Mouse (Mus musculus): Measurements from ENCODE around the gene Sirt2. TPM values are rescaled to one million over a fixed set of nuclear protein-coding genes. Genes with fewer than 3 reads are reported as not detected.
A peak's percentile ranks its signal among the peaks of the same experiment; 100 is the strongest.

The Sirt2 gene
- polyA plus RNA-seq (2015; fragmentation: Nextera tagmentation; extraction: Ambion mirVana) = 112 and 125 TPM in 2 replicates

DNA sequence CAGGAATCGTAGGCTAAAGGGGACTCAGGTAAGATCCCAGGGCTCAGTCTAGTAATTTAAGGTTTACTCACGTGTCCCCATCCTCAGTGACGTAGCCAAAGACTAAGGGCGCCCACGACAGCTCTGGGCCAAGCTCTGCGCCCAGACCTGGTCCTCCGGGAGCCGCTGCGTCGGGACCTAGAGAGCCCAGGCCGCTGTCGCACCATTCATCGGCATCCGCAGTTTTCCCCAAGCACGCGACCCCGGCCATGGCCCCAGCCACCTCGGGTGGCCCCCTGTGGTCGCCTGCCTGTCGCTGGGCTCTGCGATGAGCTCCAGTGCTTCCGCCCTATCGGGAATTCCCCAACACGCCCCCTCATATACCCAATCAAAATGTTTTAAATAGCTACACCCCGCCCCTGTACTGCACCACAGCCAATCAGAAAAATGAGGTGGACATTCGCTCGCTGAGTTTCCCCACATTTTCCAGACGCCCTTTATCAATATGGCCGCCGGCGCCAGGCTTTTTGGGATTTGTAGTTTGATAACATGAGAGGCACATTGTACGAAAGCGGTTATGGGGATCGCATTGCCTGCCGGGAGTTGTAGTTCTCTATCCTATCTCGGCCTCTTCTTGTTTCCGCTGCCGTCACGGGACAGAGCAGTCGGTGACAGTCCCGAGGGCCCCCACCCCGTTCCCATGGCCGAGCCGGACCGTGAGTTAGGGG lies at the start of gene Sirt2:
Gene Sirt2 (plus strand): TSS at position 563 of the 707 bp plus-strand sequence.
- Histone ChIP-seq H3K4me2 (peak within 1 kb of the TSS; percentile 68), H3K4me3 (peak within 1 kb of the TSS; percentile 58), H3K27ac (replicated peaks) (peak within 1 kb of the TSS; percentile 30), H3K9me3 (no peaks in the 10 kb centered on the region), H3K27me3 (no peaks in the 10 kb centered on the region), H3K9ac (peak within 1 kb of the TSS; percentile 64), H3K4me1 (replicated peaks) (peaks cover 30% of the 10 kb centered on the region), H3K36me3 (peaks cover 7% of the 10 kb centered on the region; the same call in 1 of the 2 replicates)
- WGBS = under 1% methylated on average over 45 of the region's 45 CpGs
- ATAC-seq (ENCODE audit: low FRiP score, low read depth) = peak; percentile 99

- Histone ChIP-seq H3K9ac (no peak overlapping the region), H3K4me1 (replicated peaks) (peaks cover 9% of the 10 kb centered on the region), H3K27me3 (no peaks in the 10 kb centered on the region), H3K36me3 (no peaks in the 10 kb centered on the region), H3K4me3 (no peak overlapping the region), H3K4me2 (no peak overlapping the region), H3K9me3 (no peaks in the 10 kb centered on the region), H3K27ac (replicated peaks) (no peak overlapping the region)
- ATAC-seq (ENCODE audit: low FRiP score, low read depth) = no peak
- 88% methylated on average over 10 of the region's 10 CpGs for WGBS
Observed at GRCm38 (mm10) chr7:28717726-28718125, 48.8 kb upstream of the Sirt2 start.

DNA sequence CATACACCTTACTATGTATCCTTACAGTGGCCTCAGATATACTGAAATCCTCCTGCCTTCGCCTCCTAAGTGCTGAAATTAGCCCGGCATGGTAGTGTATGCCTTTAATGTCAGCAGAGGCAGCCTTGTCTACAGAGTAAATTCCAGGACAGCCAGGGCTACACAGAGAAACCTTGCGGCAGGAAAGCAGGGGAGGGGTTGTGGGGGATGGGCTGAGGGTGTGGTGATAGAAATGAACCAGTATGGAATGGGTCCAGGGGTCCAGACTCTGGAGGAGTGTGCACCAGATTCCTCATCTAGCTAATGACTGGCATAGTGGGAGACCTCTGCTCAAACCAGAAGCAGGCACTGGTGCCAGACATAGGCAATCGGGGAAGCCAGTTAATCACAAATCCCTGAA lies 47.4 kb upstream of the Sirt2 start:
- H3K4me3 ChIP-seq = no peak overlapping the region
- H3K4me1 ChIP-seq (replicated peaks) = peaks cover 9% of the 10 kb centered on the region
- 65% methylated on average over 4 of the region's 4 CpGs for WGBS
- no peak for ATAC-seq (ENCODE audit: low FRiP score, low read depth)
- H3K27ac ChIP-seq (replicated peaks) = no peak overlapping the region
- no peaks in the 10 kb centered on the region for H3K36me3 ChIP-seq
- H3K9me3 ChIP-seq = no peaks in the 10 kb centered on the region
- no peaks in the 10 kb centered on the region for H3K27me3 ChIP-seq
- H3K4me2 ChIP-seq = no peak overlapping the region
- no peak overlapping the region for H3K9ac ChIP-seq

DNA sequence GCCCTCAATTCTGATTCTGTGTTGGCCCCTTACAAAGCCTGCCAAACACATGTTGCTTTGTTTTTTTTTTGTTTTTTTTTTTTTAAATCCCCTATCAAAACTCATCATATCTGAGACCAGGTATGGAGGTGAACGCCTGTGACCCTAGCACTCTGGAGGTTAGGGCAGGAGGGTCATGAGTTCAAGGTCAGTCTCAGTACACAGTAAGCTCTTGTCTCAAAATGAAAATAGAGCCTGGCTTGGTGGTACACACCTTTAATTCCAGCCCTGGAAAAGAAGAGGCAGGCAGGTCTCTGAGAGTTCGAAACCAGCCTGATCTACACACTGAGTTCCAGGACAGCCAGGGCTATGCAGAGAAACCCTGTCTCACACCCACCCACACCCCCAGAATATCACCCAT lies 46.9 kb upstream of the Sirt2 start:
- no peak for ATAC-seq (ENCODE audit: low FRiP score, low read depth)
- Histone ChIP-seq H3K4me3 (no peak overlapping the region), H3K4me1 (replicated peaks) (peaks cover 9% of the 10 kb centered on the region), H3K4me2 (no peak overlapping the region), H3K9me3 (no peaks in the 10 kb centered on the region), H3K27ac (replicated peaks) (no peak overlapping the region), H3K27me3 (no peaks in the 10 kb centered on the region), H3K36me3 (no peaks in the 10 kb centered on the region), H3K9ac (no peak overlapping the region)
- 93% methylated on average over 2 of the region's 2 CpGs for WGBS

- WGBS = 66% methylated on average over 3 of the region's 3 CpGs
- peaks cover 9% of the 10 kb centered on the region for H3K4me1 ChIP-seq (replicated peaks)
Observed at GRCm38 (mm10) chr7:28720753-28721537, 45.6 kb upstream of the Sirt2 start.

DNA sequence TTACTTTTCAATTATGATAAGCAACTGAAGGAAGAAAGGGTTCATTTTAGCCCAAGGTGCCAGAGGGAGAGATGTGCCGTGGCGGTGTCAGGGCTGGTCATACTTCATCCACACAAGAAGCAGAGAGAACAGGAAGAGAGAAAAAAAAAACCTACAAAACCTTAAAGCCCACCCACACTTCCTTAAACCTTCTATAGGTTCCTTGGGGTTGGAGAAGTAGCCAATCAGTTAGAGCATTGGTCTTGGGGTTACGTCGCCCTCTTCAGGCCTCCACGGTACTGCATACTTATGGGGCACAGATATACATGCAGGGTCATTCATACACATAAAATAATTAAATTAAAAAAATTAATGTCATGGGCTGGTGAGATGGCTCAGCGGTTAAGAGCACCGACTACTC lies 44.5 kb upstream of the Sirt2 start:
- Histone ChIP-seq H3K4me3 (no peak overlapping the region), H3K36me3 (no peaks in the 10 kb centered on the region), H3K27me3 (no peaks in the 10 kb centered on the region), H3K27ac (replicated peaks) (no peak overlapping the region), H3K9ac (no peak overlapping the region), H3K9me3 (no peaks in the 10 kb centered on the region), H3K4me2 (no peak overlapping the region), H3K4me1 (replicated peaks) (no peaks in the 10 kb centered on the region)
- no peak for ATAC-seq (ENCODE audit: low FRiP score, low read depth)
- 96% methylated on average over 7 of the region's 7 CpGs for WGBS

More at GRCm38 (mm10) chr7:28720753-28721537, 45.6 kb upstream of the Sirt2 start:
- H3K27me3 ChIP-seq = no peaks in the 10 kb centered on the region
- no peaks in the 10 kb centered on the region for H3K9me3 ChIP-seq
- no peak overlapping the region for H3K4me3 ChIP-seq
- H3K9ac ChIP-seq = no peak overlapping the region
- no peaks in the 10 kb centered on the region for H3K36me3 ChIP-seq
- no peak overlapping the region for H3K27ac ChIP-seq (replicated peaks)
- H3K4me2 ChIP-seq = no peak overlapping the region
- ATAC-seq (ENCODE audit: low FRiP score, low read depth) = no peak

DNA sequence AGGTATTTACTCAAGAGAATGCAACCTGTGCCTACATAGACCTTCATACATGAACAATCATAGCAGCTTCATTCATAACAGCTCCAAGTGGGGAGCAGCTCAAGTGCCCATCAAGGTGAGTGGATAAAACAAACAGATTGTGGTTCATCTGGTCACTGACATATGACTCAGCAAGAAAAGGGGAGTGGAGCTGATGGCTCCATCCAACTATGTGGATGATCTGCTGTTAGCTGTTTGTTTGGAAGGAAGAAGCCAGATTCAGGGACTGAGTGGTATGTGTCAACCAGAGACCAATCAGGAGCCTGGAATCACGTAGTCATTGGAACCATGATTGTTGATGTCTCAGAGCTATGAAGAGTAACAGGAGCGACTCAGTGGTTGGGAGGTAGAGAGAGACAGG lies 41.9 kb upstream of the Sirt2 start:
- Histone ChIP-seq H3K4me2 (no peak overlapping the region), H3K4me3 (no peak overlapping the region), H3K36me3 (no peaks in the 10 kb centered on the region), H3K4me1 (replicated peaks) (peaks cover 5% of the 10 kb centered on the region; the same call in 1 of the 2 replicates), H3K27me3 (no peaks in the 10 kb centered on the region), H3K27ac (replicated peaks) (no peak overlapping the region), H3K9me3 (no peaks in the 10 kb centered on the region), H3K9ac (no peak overlapping the region)
- WGBS = 90% methylated on average over 2 of the region's 2 CpGs
- ATAC-seq (ENCODE audit: low FRiP score, low read depth) = no peak

DNA sequence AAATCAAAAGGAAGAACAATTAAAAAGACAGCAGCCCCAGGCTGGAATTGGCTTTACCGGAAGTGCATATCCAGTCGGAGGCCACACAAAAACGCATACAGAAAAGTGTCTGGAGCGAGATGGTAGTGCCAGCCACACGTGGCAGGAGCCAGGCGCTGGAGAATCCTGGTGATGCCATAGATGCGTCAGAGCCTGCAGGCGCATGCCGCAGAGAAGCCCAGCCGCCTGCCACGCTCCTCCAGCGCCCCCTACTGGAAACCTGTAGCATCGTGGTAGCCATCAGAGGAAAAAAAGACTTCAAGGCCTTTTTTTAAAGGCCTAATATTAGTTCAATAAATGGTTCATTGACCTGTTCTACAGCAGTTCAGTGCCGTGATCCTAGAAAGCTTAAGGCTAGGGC lies 39.9 kb upstream of the Sirt2 start:
- no peak; the same call in 1 of the 2 replicates for ATAC-seq (ENCODE audit: low FRiP score, low read depth)
- H3K27me3 ChIP-seq = no peaks in the 10 kb centered on the region; the same call in 1 of the 2 replicates

GRCm38 (mm10) chr7:28727649-28728340 lies 38.7 kb upstream of the Sirt2 start:
- 34% methylated on average over 10 of the region's 10 CpGs for WGBS
- no peak overlapping the region for H3K27ac ChIP-seq (replicated peaks)
- no peak overlapping the region for H3K9ac ChIP-seq
- no peak overlapping the region for H3K4me2 ChIP-seq
- H3K36me3 ChIP-seq = no peaks in the 10 kb centered on the region
- H3K4me1 ChIP-seq (replicated peaks) = peaks cover 11% of the 10 kb centered on the region; the same call in 1 of the 2 replicates
- peak; percentile 44; the same call in 1 of the 2 replicates for ATAC-seq (ENCODE audit: low FRiP score, low read depth)
- no peaks in the 10 kb centered on the region for H3K9me3 ChIP-seq
- no peak overlapping the region for H3K4me3 ChIP-seq
- peaks cover 10% of the 10 kb centered on the region for H3K27me3 ChIP-seq

More for the DNA sequence above, 39.9 kb upstream of the Sirt2 start:
- Histone ChIP-seq H3K4me1 (replicated peaks) (peaks cover 5% of the 10 kb centered on the region; the same call in 1 of the 2 replicates), H3K4me2 (peak overlapping the region; percentile 41), H3K27ac (replicated peaks) (no peak overlapping the region), H3K4me3 (no peak overlapping the region), H3K9ac (peak overlapping the region; percentile 19; the same call in 1 of the 2 replicates), H3K9me3 (no peaks in the 10 kb centered on the region), H3K36me3 (no peaks in the 10 kb centered on the region)
- WGBS = 8% methylated on average over 14 of the region's 14 CpGs

- WGBS = 3% methylated on average over 58 of the region's 58 CpGs
- H3K27me3 ChIP-seq = peaks cover 15% of the 10 kb centered on the region
- ATAC-seq (ENCODE audit: low FRiP score, low read depth) = peak; percentile 70
Observed at GRCm38 (mm10) chr7:28732341-28733142, 34.0 kb upstream of the Sirt2 start.

GRCm38 (mm10) chr7:28733211-28733610 lies 33.3 kb upstream of the Sirt2 start:
- Histone ChIP-seq H3K9ac (peak overlapping the region; percentile 36; the same call in 1 of the 2 replicates), H3K4me2 (peak overlapping the region; percentile 65), H3K36me3 (peaks cover 9% of the 10 kb centered on the region; the same call in 1 of the 2 replicates), H3K4me1 (replicated peaks) (peaks cover 11% of the 10 kb centered on the region; the same call in 1 of the 2 replicates), H3K4me3 (peak overlapping the region; percentile 45), H3K27me3 (peaks cover 15% of the 10 kb centered on the region), H3K27ac (replicated peaks) (no peak overlapping the region), H3K9me3 (no peaks in the 10 kb centered on the region)
- 14% methylated on average over 11 of the region's 11 CpGs for WGBS
- no peak for ATAC-seq (ENCODE audit: low FRiP score, low read depth)

More at GRCm38 (mm10) chr7:28732341-28733142, 34.0 kb upstream of the Sirt2 start:
- Histone ChIP-seq H3K9ac (peak overlapping the region; percentile 36), H3K36me3 (peaks cover 8% of the 10 kb centered on the region; the same call in 1 of the 2 replicates), H3K4me1 (replicated peaks) (peaks cover 15% of the 10 kb centered on the region; the same call in 1 of the 2 replicates), H3K4me3 (peak overlapping the region; percentile 45), H3K27ac (replicated peaks) (no peak overlapping the region), H3K4me2 (peak overlapping the region; percentile 65), H3K9me3 (no peaks in the 10 kb centered on the region)

Measured in hindbrain, embryonic 15.5 days (tissue).